Mouse (Mus musculus) liver, postnatal 0 days (tissue): Measurements from ENCODE around the gene Hbb-bt.
A peak's percentile ranks its signal among the peaks of the same experiment; 100 is the strongest.

Experiments used
- CTCF ChIP-seq: sonication (generic); IDR thresholded peaks from 2 replicates; pipeline ENCODE4 v1.5.1; 2016; ENCODE audit warnings: antibody characterized with exemption, low read depth
- EP300 ChIP-seq: IDR thresholded peaks from 2 replicates; pipeline ENCODE4 v1.6.1; 2016; ENCODE audit warnings: antibody characterized with exemption, low read depth, mild to moderate bottlenecking

DNA sequence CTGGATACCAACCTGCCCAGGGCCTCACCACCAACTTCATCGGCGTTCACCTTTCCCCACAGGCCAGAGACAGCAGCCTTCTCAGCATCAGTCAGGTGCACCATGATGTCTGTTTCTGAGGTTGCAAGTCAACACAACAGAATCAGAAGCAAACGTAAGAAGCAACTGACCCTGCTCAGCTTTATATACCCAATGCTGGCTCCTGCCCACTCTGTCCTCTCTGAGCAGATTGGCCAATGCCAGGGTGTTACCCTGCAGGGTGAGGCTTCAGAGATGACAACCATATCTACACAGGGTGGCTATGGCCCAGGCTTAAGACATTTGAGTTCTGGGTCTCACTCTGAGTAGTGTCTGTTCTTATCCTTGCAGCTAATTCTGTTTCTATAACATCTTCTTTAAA lies at the start of gene Hbb-bt:
- TF ChIP-seq CTCF (no peak), EP300 (peak; percentile 80; the same call in 1 of the 2 replicates)
